Mouse (Mus musculus) kidney, adult 2 months (tissue): ENCODE results near the gene Nkain4. TPM values are rescaled to one million over a fixed set of nuclear protein-coding genes. Genes with fewer than 3 reads are reported as not detected.
A peak's percentile ranks its signal among the peaks of the same experiment; 100 is the strongest.

ENCODE experiments used
- DNase-seq: peaks from one replicate; pipeline ENCODE4 v3.0.0; 2021
- H3K27ac ChIP-seq: fragments of 200-500 bp; 2 replicates; pipeline ENCODE4 v1.5.1; 2012; ENCODE audit warnings: low read depth, low read length, control low read depth, inconsistent platforms; ENCODE audit not compliant: insufficient read depth
- H3K27me3 ChIP-seq: fragments of 200-500 bp; replicated peaks from 2 replicates; pipeline ENCODE4 v1.6.1; 2012; ENCODE audit warnings: mild to moderate bottlenecking, moderate library complexity, low read length, inconsistent platforms; ENCODE audit not compliant: control insufficient read depth, insufficient read depth
- H3K36me3 ChIP-seq: fragments of 200-500 bp; 2 replicates; pipeline ENCODE4 v1.6.1; 2012; ENCODE audit warnings: mild to moderate bottlenecking, moderate library complexity, low read length, inconsistent platforms; ENCODE audit not compliant: control insufficient read depth, insufficient read depth
- H3K4me1 ChIP-seq: fragments of 200-500 bp; 2 replicates; pipeline ENCODE4 v1.6.1; 2011; ENCODE audit warnings: low read length; ENCODE audit not compliant: control insufficient read depth, insufficient read depth
- H3K4me3 ChIP-seq: fragments of 200-500 bp; 2 replicates; pipeline ENCODE4 v1.5.1; 2011; ENCODE audit warnings: mild to moderate bottlenecking, low read depth, low read length, control low read depth; ENCODE audit not compliant: insufficient read depth
- CTCF ChIP-seq: fragments of 200-500 bp; conservative IDR thresholded peaks from 2 replicates; pipeline ENCODE4 v1.5.1; 2011; ENCODE audit warnings: low read depth, mild to moderate bottlenecking, control low read depth, low read length, moderate library complexity, mixed read lengths; ENCODE audit not compliant: insufficient read depth, insufficient read length
- POLR2A ChIP-seq: fragments of 200-500 bp; IDR thresholded peaks from one replicate; pipeline ENCODE4 v1.6.1; 2011; ENCODE audit warnings: low read depth, low read length, control low read depth
- WGBS: fragments of 180-500 bp; shearing (Covaris S2); methylation state at CpG from one replicate; pipeline ENCODE4 v1.1.7; 2018; 5-methylcytosine and 5-hydroxymethylcytosine counted together
- polyA plus RNA-seq: library from polyadenylated mRNA; depleted of rRNA; stranded (reverse); fragments of >200 nt; gene quantifications from 2 replicates; pipeline ENCODE4 v1.2.3, GENCODE M21; 2012

Nkain4 gene
- polyA plus RNA-seq, 1 experiment: 2.0 TPM

GRCm38 (mm10) chr2:180949947-180950346 is 4.6 kb downstream of the Nkain4 start:
- WGBS: 20% methylated on average over 1 of the region's 1 CpGs
- no peak for TF ChIP-seq CTCF
- TF ChIP-seq POLR2A: no peak
- H3K27ac ChIP-seq: no peak overlapping the region
- H3K27me3 ChIP-seq: no peaks in the 10 kb centered on the region
- H3K4me3 ChIP-seq: no peak overlapping the region
- no peaks in the 10 kb centered on the region; the same call in 1 of the 2 replicates for H3K4me1 ChIP-seq
- no peaks in the 10 kb centered on the region for H3K36me3 ChIP-seq
- no peak for DNase-seq

DNA sequence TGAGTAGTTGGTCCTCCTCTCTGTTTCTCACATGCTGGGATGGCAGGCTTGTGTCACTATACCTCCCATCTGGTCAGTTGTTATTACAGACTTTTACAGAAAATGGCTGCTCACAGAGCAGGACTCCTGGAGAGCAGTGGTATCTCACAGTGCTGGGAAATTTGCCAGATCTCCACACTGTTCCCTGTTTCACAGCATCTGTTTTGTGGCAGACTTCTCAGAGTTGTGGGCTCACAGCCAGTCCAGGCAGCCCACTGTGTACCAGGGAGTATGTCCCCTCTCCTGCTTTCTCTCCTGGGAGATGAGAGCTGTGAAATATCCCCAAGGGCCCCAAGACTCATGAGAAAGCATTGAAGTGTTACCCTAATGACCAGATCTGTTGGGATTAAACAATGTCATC is 12.6 kb downstream of the Nkain4 start:
- Histone ChIP-seq H3K4me3 (no peak overlapping the region), H3K36me3 (no peaks in the 10 kb centered on the region), H3K4me1 (no peaks in the 10 kb centered on the region), H3K27ac (no peak overlapping the region), H3K27me3 (no peaks in the 10 kb centered on the region)
- DNase-seq: no peak
- TF ChIP-seq CTCF (no peak), POLR2A (no peak)

DNA sequence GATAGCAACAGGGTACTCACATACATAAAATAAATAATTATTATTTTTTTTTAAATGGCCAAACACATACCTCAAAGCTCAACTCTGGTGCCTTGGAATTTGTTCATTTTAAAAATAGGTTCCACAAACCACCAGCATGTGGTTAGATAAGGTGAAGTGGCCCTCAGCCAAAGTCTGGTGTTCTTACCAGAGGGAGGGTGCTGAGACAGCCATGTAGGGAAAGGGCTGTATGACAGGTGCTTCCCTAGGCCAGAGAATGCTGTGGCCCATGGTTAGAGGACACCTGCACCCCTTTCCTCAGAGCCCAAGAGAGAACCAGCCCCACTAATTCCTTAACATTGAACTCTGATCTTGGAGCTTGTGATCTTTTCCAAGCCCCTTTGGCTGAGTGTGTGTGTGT is 14.3 kb downstream of the Nkain4 start:
- TF ChIP-seq POLR2A (no peak), CTCF (no peak)
- Histone ChIP-seq H3K27me3 (no peaks in the 10 kb centered on the region), H3K36me3 (no peaks in the 10 kb centered on the region), H3K4me1 (no peaks in the 10 kb centered on the region), H3K27ac (no peak overlapping the region), H3K4me3 (no peak overlapping the region)
- DNase-seq: no peak

DNA sequence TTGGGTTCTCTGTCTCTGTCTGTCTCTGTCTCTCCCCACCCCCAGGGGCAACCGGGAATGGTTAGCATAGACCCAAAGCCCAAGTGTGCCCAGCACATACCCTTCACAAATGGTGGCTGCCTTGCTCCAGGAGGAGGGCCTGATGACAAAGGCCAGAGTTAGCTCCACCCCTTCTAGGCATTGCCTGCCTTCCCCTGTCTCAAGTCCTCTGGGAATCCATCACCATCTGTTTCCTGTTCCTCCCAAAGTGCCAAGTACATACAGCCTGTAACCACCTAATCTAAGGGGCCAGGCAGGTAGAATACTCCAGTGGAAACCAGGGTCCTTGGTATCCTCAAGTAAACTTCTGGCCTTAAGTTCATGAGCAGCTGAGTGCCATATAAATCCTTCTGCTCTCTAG is 22.1 kb downstream of the Nkain4 start:
- DNase-seq: no peak
- H3K27me3 ChIP-seq: no peaks in the 10 kb centered on the region
- H3K27ac ChIP-seq: no peak overlapping the region
- TF ChIP-seq CTCF (no peak), POLR2A (no peak)
- H3K4me3 ChIP-seq: no peak overlapping the region
- no peaks in the 10 kb centered on the region for H3K4me1 ChIP-seq
- H3K36me3 ChIP-seq: no peaks in the 10 kb centered on the region
- 64% methylated on average over 1 of the region's 1 CpGs for WGBS

DNA sequence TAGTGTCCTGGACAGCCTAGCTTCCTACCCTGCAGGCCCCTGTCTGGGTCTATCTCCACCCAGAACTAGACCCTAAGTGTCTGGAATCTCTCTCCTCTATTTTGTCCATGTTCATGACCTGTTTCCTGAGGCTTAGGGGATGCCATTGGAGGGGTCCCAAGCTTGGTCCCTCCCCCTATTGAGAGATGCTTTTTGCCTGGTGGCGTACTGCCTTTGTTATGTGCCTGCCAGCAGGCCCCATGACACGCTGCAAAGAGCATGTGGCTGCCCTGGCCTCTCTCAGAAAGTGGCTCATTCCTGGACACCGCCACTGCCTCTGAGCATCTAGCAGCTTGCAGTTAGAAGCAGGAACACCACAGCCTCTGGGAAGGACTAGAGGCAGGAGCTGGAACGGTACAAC is 25.8 kb downstream of the Nkain4 start, which contains the start of gene Birc7:
Gene Birc7, plus strand, starts transcription at position 301 of the 400 bp plus-strand sequence.
- no peak for TF ChIP-seq POLR2A
- no peak for TF ChIP-seq CTCF
- Histone ChIP-seq H3K4me3 (no peak within 1 kb of the TSS), H3K27me3 (no peaks in the 10 kb centered on the region), H3K27ac (no peak within 1 kb of the TSS), H3K4me1 (no peaks in the 10 kb centered on the region), H3K36me3 (no peaks in the 10 kb centered on the region)
- WGBS: 75% methylated on average over 4 of the region's 4 CpGs
- no peak for DNase-seq

DNA sequence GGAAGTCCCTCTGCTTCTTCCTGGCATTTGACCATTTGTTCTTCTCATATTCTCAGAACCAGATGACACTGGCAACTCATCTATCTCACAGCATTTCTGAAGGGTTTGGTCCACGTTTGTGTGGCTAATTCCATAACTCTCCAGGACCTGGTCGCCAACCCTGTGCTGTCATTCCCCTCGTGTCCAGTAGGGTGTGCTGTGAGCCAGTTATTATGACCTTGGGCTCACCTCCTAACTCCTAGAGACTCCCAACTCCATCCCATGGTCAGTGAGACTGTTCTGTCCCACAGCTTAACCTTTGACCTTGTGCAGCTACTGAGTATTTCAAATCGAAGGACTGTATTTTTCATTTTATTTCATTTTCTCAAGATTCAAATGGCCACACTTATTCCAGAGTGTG is 29.3 kb downstream of the Nkain4 start:
- 11% methylated on average over 4 of the region's 4 CpGs for WGBS
- Histone ChIP-seq H3K36me3 (no peaks in the 10 kb centered on the region), H3K27ac (no peak overlapping the region), H3K4me1 (peaks cover 4% of the 10 kb centered on the region; the same call in 1 of the 2 replicates), H3K27me3 (no peaks in the 10 kb centered on the region), H3K4me3 (no peak overlapping the region)
- TF ChIP-seq CTCF (peak; percentile 100), POLR2A (no peak)
- peak; percentile 75 for DNase-seq

- 91% methylated on average over 6 of the region's 6 CpGs for WGBS
These were observed 31.8 kb downstream of the Nkain4 start for GRCm38 (mm10) chr2:180922739-180923138.

More at GRCm38 (mm10) chr2:180922739-180923138, 31.8 kb downstream of the Nkain4 start:
- no peaks in the 10 kb centered on the region for H3K36me3 ChIP-seq
- H3K4me1 ChIP-seq: peaks cover 4% of the 10 kb centered on the region; the same call in 1 of the 2 replicates
- H3K27me3 ChIP-seq: no peaks in the 10 kb centered on the region
- no peak overlapping the region for H3K27ac ChIP-seq
- no peak for DNase-seq
- no peak for TF ChIP-seq POLR2A
- H3K4me3 ChIP-seq: no peak overlapping the region
